Mouse (Mus musculus): Measurements from ENCODE around the gene Sept9.

Gene Sept9

GRCm38 (mm10) chr11:117265981-117266905 is 66.8 kb downstream of the Sept9 start:
- peak; percentile 92 for DNase-seq (ENCODE audit: low spot score)

DNA sequence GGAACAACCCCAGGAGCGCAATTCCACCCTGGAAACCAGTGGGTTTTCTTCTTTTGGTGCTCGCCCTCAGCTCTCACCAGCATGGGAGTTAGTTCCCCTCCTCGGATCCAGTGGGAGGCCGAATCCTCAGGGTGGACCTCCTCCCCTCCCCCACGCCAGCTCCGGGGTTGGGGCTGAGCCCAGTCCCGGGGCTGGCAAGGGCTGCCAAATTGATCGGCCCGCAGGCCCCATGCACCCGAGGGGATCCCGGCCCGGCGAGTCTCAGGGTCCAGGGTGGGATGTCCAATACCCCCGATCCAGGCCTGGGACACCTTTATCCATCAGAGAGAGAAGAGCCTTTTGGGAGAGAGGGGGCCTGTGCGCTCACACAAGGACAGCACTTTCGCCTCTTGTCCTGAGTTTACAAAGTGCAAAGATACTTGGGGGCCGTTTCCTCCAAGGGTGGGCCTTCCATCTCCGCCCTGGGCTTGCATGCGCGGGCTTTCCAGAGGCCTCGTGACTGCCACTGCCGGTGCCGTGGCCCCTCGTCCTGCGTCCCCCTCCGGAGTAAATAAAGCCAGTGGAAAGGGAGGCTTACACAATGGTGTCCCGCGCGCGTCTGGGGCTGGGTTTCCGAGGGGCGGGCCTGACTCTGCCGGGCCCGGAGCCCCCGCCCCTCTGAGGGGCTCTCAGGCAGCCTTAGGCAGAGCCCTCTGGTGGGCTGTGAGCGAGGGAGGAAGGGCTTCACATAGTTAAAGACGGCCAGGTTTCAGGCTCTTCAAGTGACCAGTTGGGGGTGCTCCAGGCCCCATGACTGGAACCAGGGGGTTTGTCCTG is 67.7 kb downstream of the Sept9 start:
- DNase-seq (ENCODE audit: low spot score) = peak; percentile 78

DNA sequence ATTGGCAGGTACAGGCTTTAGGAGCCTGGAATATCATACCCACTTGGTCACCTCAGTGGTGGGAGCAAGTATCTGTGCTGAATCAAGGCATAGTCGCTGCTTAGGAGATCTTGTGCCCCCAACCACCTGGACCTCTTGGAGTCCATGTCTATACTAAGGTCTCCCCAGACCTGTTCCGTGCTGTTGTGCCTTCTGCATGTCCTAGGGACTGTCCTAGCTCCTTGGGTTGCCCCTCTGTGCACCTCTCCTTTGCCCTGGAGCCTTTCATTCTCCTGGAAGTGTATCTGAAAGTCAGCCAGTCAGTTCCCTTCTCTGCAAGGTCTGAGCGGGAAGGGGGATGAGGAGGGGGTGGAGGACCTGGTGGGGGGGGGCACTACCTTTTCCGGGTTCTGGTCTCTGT is 68.4 kb downstream of the Sept9 start:
- DNase-seq (ENCODE audit: low spot score) = no peak

DNA sequence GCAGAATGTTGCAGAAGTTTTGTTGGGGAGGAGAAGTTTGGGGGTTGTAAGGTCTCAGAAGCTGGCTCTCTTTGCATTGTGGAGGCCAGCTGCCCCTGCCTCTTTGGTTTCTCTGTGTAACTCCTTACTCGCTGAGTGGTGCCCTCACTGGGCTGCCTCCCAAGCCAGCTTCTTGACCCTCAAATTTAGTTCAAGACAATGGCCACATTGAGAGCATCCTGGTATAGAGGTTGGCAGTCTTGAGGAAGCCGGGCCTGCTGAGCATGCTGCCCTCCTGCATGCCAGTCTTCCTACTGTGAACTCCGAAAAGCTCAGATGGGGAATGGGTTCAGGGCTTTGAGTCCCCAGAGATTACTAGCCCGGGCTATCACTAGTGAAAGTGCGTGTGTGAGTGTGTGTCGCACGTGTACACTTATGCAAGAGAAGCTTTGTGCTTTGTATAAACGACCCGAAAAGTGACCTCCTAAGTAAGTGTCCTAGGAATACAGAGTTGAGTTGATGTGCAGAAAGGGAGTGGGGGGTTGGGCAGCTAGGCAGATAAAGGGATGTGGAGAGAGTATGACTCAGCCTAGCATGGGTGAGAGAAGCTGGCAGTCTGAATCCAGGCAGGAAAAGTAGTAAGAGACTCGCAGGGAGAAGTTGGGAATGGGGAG is 69.0 kb downstream of the Sept9 start:
- no peak for DNase-seq (ENCODE audit: low spot score)

GRCm38 (mm10) chr11:117269053-117269702 is 69.7 kb downstream of the Sept9 start:
- no peak for DNase-seq (ENCODE audit: low spot score)

DNA sequence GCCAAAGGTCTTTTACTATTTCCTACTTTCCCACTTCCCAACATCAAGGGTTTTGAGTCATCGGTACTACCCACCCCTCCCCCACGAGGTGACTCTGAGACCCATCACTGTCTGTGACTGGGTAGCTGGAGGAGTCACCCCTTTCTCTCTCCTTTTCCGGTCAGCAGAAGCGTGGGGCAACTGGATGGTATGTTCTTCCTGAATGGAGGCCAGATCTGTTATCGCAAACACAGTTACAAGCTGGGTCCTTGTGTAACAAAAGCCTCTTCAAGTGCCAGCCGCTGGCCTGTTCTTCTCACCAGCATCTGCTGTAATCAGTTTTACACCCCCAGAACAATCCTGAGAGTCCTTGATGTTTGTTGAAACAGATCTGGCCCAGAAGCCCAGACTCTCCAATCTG is 70.5 kb downstream of the Sept9 start:
- no peak for DNase-seq (ENCODE audit: low spot score)

GRCm38 (mm10) chr11:117274973-117275372 is 75.5 kb downstream of the Sept9 start:
- DNase-seq (ENCODE audit: low spot score) = no peak

DNA sequence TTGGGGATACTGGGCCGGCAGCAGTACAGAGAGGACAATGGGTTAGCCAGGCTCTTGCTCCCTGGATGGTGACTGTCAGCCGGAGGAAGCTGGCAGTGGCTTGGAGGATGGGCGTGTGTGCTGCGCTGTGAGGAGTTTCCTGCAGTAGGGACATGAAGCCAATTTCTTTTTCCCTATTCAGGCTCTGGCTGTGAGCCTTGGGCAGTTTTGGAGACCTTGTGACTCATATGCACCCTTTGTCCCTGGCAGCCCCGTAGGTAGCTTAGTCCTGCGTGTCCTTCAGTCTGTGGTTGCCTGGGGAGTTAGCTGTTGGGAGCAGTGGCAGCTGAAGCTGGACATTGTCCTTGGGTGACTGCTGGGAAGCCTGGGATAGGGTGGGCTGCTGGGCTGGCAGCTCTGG is 76.5 kb downstream of the Sept9 start:
- no peak for DNase-seq (ENCODE audit: low spot score)

- no peak for DNase-seq (ENCODE audit: low spot score)
Observed at GRCm38 (mm10) chr11:117276946-117277345, 77.5 kb downstream of the Sept9 start.

DNA sequence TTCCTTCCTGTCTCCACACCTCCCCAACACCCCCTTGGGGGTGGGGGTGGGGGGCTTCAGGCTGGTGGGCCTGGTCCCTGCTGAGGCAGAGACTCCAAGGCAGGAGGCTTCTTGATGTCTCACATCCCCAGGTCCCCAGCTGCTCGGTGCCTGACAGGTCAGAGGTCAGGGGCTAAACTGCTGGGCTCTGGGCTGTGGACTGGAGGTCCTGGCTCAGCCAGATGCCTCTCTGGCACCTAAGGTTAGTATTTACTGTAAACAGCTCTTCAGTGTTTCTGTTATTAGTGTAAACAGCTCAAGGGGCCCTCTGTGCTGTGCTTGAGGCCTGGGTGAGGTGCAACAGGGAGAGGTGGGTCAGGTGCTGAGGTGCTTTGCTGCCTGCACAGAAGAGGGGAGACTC is 78.7 kb downstream of the Sept9 start:
- peak; percentile 72 for DNase-seq (ENCODE audit: low spot score)

- DNase-seq (ENCODE audit: low spot score) = no peak
Observed at GRCm38 (mm10) chr11:117278514-117278913, 79.1 kb downstream of the Sept9 start.

GRCm38 (mm10) chr11:117279993-117280392 is 80.5 kb downstream of the Sept9 start:
- peak; percentile 89 for DNase-seq (ENCODE audit: low spot score)

GRCm38 (mm10) chr11:117283048-117283888 is 83.8 kb downstream of the Sept9 start:
- no peak for DNase-seq (ENCODE audit: low spot score)

- DNase-seq (ENCODE audit: low spot score) = no peak
Observed at GRCm38 (mm10) chr11:117283889-117284450, 84.5 kb downstream of the Sept9 start.

DNA sequence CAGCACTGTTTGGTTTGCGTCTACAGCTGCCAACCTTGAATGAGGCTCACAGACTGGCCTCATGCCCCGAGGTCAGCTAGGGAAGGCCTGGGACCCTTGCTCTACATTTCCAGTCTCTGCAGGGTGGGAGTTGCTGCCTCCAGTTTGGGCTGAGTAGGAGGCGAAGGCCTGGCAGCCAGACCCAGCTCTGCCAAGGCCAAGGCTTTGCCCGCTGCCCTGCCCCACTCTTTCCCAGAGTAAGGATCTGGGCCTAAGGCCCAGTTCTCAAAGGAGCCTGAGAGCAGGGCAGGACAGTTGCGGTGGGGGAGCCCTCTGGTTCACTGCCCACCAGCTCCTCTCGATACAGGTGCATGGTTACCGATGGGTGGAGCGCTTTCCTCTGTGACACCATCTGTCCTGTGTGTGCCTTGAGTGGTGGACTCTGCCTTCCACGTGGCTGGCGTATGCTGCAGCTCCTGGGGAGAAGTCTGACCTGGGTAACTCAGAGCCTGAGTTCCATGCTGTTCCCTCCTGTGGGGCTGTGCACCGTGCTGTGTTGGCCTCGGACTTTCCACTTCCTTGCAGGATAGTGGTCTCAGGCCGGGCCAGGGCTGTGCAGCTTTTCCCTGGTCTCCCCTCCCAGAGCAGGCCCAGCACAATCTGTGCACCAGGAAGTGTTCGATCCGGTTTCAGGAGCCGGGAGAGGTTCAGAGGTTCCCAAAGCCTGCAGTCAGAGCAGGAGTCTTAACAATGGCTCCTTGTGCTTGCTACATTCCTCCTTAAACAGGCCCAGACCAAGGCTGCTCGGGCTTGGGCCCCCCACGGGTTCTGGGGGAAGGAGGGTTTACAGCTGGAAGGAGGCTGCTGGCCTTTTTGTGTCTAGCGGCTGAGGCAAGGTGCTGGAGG is 85.5 kb downstream of the Sept9 start:
- peak; percentile 53 for DNase-seq (ENCODE audit: low spot score)

DNA sequence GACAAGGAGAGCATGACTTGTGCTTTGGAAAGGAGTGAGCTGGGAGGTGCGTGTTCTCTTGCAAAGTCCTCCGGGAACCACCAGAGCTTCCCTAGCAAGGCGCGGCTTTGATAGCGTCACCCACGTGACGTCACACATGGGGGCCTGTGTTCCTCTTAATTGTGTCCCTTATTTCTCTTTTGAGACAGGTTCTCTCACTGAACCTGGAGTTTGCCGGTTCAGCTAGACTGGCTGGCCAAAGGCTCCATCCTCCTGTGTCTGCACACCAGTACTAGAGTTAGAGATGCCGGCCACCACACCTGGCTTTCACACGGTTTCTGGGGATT is 86.1 kb downstream of the Sept9 start:
- no peak for DNase-seq (ENCODE audit: low spot score)

GRCm38 (mm10) chr11:117287792-117288191 is 88.3 kb downstream of the Sept9 start:
- DNase-seq (ENCODE audit: low spot score) = no peak

GRCm38 (mm10) chr11:117288765-117289164 is 89.3 kb downstream of the Sept9 start:
- no peak for DNase-seq (ENCODE audit: low spot score)

GRCm38 (mm10) chr11:117291271-117292059 is 92.0 kb downstream of the Sept9 start:
- no peak for DNase-seq (ENCODE audit: low spot score)

Data from yolk sac, embryonic 10.5 days (tissue).